Mouse (Mus musculus) heart, embryonic 13.5 days (tissue): ENCODE measurements around the gene Zfp715. TPM values are rescaled to one million over a fixed set of nuclear protein-coding genes. Genes with fewer than 3 reads are reported as not detected.
"Not testable (repeated sequence)": the region's sequence is repeated elsewhere in the genome, so short reads cannot be mapped to it uniquely, and the experiment has no call there.

Experiments
- ATAC-seq: fragments of 200-750 bp; cut with Nextera tagmentation; 2 replicates; pipeline ENCODE4 v1.8.0; 2017; ENCODE audit warnings: moderate TSS enrichment; ENCODE audit not compliant: insufficient number of reproducible peaks, low FRiP score, low TSS enrichment; ENCODE audit errors: extremely low read depth
- H3K27ac ChIP-seq: fragments of 300-500 bp; sonication (generic); replicated peaks from 2 replicates; pipeline ENCODE4 v1.5.1; 2015; ENCODE audit warnings: moderate library complexity, mild to moderate bottlenecking, inconsistent platforms
- H3K27me3 ChIP-seq: fragments of 300-500 bp; sonication (generic); replicated peaks from 2 replicates; pipeline ENCODE4 v1.6.1; 2015; ENCODE audit warnings: mild to moderate bottlenecking, inconsistent platforms
- H3K36me3 ChIP-seq: fragments of 300-500 bp; sonication (generic); 2 replicates; pipeline ENCODE4 v1.6.1; 2015; ENCODE audit warnings: mild to moderate bottlenecking, inconsistent platforms
- H3K4me1 ChIP-seq: fragments of 300-500 bp; sonication (generic); 2 replicates; pipeline ENCODE4 v1.6.1; 2015; ENCODE audit warnings: inconsistent platforms
- H3K4me2 ChIP-seq: fragments of 300-500 bp; sonication (generic); 2 replicates; pipeline ENCODE4 v1.6.1; 2015; ENCODE audit warnings: inconsistent platforms, mild to moderate bottlenecking, moderate library complexity
- H3K4me3 ChIP-seq: fragments of 300-500 bp; sonication (generic); 2 replicates; pipeline ENCODE4 v1.5.1; 2015; ENCODE audit warnings: moderate library complexity, mild to moderate bottlenecking, inconsistent platforms
- H3K9ac ChIP-seq: fragments of 300-500 bp; sonication (generic); 2 replicates; pipeline ENCODE4 v1.6.1; 2015; ENCODE audit warnings: inconsistent platforms, mild to moderate bottlenecking, moderate library complexity
- H3K9me3 ChIP-seq: fragments of 300-500 bp; sonication (generic); 2 replicates; pipeline ENCODE4 v1.6.1; 2016; ENCODE audit warnings: inconsistent platforms
- WGBS: fragments of 180-500 bp; shearing (Covaris S2); methylation state at CpG from one replicate; pipeline ENCODE4 v1.1.7; 2015; ENCODE audit warnings: mixed read lengths; 5-methylcytosine and 5-hydroxymethylcytosine counted together
- polyA plus RNA-seq: library from polyadenylated mRNA; unstranded; fragments of >200 nt; fragmentation: Nextera tagmentation; extraction: Ambion mirVana; gene quantifications from 2 replicates; pipeline ENCODE4 v1.2.1, GENCODE M21; 2015

The Zfp715 gene
- polyA plus RNA-seq, 1 experiment from 2014 or later: 8.8 TPM

DNA sequence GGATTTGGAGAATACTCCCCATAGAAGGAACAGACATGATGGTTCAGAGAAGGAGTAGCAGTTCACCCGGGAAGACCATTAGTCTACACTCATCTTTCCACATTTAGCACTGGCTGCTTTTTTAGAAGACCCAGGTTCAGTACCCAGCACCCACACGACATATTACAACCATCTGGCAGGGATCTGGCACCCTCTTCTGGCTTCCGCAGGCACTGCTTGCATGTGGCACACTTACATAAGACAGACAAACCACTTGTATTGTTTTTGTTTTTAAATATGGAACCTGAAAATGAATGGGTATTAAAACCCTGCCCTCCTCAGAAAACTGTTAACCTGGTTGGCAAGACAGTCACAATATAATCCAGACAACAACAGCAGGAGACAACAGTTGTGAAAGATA is 21.6 kb downstream of the Zfp715 start:
- 79% methylated on average over 3 of the region's 3 CpGs for WGBS
- peaks cover 24% of the 10 kb centered on the region for H3K36me3 ChIP-seq
- no peak overlapping the region for H3K4me2 ChIP-seq
- no peaks in the 10 kb centered on the region for H3K9me3 ChIP-seq
- H3K27me3 ChIP-seq: no peaks in the 10 kb centered on the region
- H3K27ac ChIP-seq: no peak overlapping the region
- H3K4me3 ChIP-seq: no peak overlapping the region
- ATAC-seq: no peak
- no peak overlapping the region for H3K9ac ChIP-seq
- no peaks in the 10 kb centered on the region for H3K4me1 ChIP-seq

GRCm38 (mm10) chr7:43282859-43283595 is 30.1 kb downstream of the Zfp715 start:
- Histone ChIP-seq H3K4me1 (0 out of 2 replicates have a peak, but pooled peaks cover 3% of the 10 kb centered on the region), H3K4me2 (peak overlapping the region; percentile 72), H3K9ac (peak overlapping the region; percentile 73), H3K9me3 (no peaks in the 10 kb centered on the region), H3K27ac (no peak overlapping the region), H3K27me3 (no peaks in the 10 kb centered on the region), H3K36me3 (no peaks in the 10 kb centered on the region), H3K4me3 (peak overlapping the region; percentile 48)
- WGBS: 8% methylated on average over 18 of the region's 18 CpGs
- ATAC-seq: no peak

DNA sequence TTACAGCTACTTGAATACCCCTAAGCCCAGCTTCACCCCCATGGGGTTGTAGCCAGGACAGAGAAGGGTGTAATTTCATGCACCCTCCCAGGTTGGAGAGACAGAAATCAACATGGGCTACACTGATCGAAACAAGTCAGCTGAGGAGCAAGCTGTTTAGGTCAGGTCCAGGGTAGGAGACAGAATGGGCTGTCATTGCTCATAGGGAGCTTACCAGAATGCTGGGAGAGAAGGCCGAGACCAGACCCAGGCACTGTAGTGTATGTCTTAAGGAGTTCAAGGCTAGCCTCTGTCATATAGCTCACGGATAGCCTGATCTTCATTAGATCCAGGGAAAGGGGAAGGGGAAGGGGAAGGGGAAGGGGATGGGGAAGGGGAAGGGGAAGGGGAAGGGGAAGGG is 30.6 kb downstream of the Zfp715 start:
- 0 out of 2 replicates have a peak, but pooled peaks cover 3% of the 10 kb centered on the region for H3K4me1 ChIP-seq

GRCm38 (mm10) chr7:43277401-43277800 is 35.7 kb downstream of the Zfp715 start:
- 37% methylated on average over 5 of the region's 5 CpGs for WGBS

More for the DNA sequence above, 30.6 kb downstream of the Zfp715 start:
- ATAC-seq: no peak
- Histone ChIP-seq H3K27me3 (no peaks in the 10 kb centered on the region), H3K9ac (no peak overlapping the region), H3K4me3 (no peak overlapping the region), H3K27ac (no peak overlapping the region), H3K4me2 (no peak overlapping the region), H3K36me3 (no peaks in the 10 kb centered on the region), H3K9me3 (no peaks in the 10 kb centered on the region)
- WGBS: 75% methylated on average over 2 of the region's 3 CpGs

GRCm38 (mm10) chr7:43276178-43276577 is 36.9 kb downstream of the Zfp715 start:
- H3K9me3 ChIP-seq: peaks cover 10% of the 10 kb centered on the region; the same call in 1 of the 2 replicates
- H3K4me2 ChIP-seq, ATAC-seq, H3K36me3 ChIP-seq, H3K4me3 ChIP-seq, H3K4me1 ChIP-seq, H3K27ac ChIP-seq, H3K27me3 ChIP-seq, H3K9ac ChIP-seq: not testable (repeated sequence)
- WGBS: 50% methylated on average over 7 of the region's 7 CpGs

More at GRCm38 (mm10) chr7:43277401-43277800, 35.7 kb downstream of the Zfp715 start:
- no peaks in the 10 kb centered on the region for H3K27me3 ChIP-seq
- ATAC-seq: no peak
- no peak overlapping the region for H3K9ac ChIP-seq
- H3K27ac ChIP-seq: no peak overlapping the region
- no peak overlapping the region for H3K4me2 ChIP-seq
- no peaks in the 10 kb centered on the region for H3K36me3 ChIP-seq
- 0 out of 2 replicates have a peak, but pooled peaks cover 1% of the 10 kb centered on the region for H3K9me3 ChIP-seq
- no peaks in the 10 kb centered on the region for H3K4me1 ChIP-seq
- no peak overlapping the region for H3K4me3 ChIP-seq

DNA sequence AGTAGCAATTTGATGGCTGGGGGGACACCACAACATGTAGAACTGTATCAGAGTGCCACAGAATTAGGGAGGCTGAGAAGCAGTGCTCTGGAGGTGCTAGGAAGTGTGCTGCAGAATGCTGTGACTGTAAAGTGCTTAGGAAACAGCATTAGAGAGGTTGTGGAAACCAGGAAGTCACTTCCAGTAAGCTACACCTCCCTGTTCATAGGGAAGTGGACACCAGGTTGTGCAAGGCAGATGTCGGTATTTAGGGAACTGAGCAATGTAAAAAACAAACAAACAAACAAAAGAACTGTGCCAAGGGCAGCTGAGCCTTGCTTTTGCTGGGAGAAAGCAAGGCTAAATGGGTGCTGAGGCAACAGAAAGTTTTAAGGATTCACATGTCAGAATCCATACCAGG is 39.6 kb downstream of the Zfp715 start:
- H3K9ac ChIP-seq: no peak overlapping the region
- H3K36me3 ChIP-seq: no peaks in the 10 kb centered on the region
- H3K4me1 ChIP-seq: no peaks in the 10 kb centered on the region
- no peak overlapping the region for H3K4me3 ChIP-seq
- H3K27me3 ChIP-seq: no peaks in the 10 kb centered on the region
- 72% methylated on average over 1 of the region's 1 CpGs for WGBS
- no peak overlapping the region for H3K4me2 ChIP-seq
- H3K27ac ChIP-seq: no peak overlapping the region
- no peak for ATAC-seq
- peaks cover 16% of the 10 kb centered on the region; the same call in 1 of the 2 replicates for H3K9me3 ChIP-seq

- not testable (repeated sequence) for ATAC-seq
- WGBS: 82% methylated on average over 13 of the region's 13 CpGs
- peaks cover 52% of the 10 kb centered on the region for H3K9me3 ChIP-seq
Observed at GRCm38 (mm10) chr7:43267359-43267758, 45.7 kb downstream of the Zfp715 start.

GRCm38 (mm10) chr7:43253540-43253939 is 59.6 kb downstream of the Zfp715 start:
- 65% methylated on average over 7 of the region's 7 CpGs for WGBS
- no peak overlapping the region for H3K9ac ChIP-seq

More at GRCm38 (mm10) chr7:43267359-43267758, 45.7 kb downstream of the Zfp715 start:
- not testable (repeated sequence) for H3K36me3 ChIP-seq, H3K4me1 ChIP-seq, H3K4me2 ChIP-seq, H3K27me3 ChIP-seq, H3K27ac ChIP-seq, H3K4me3 ChIP-seq, H3K9ac ChIP-seq

GRCm38 (mm10) chr7:43250718-43251117 is 62.4 kb downstream of the Zfp715 start:
- H3K27ac ChIP-seq, H3K27me3 ChIP-seq, H3K4me3 ChIP-seq, H3K4me2 ChIP-seq, H3K9me3 ChIP-seq, H3K36me3 ChIP-seq, H3K4me1 ChIP-seq, H3K9ac ChIP-seq, ATAC-seq: not testable (repeated sequence)
- WGBS: 56% methylated on average over 1 of the region's 1 CpGs

More at GRCm38 (mm10) chr7:43253540-43253939, 59.6 kb downstream of the Zfp715 start:
- no peaks in the 10 kb centered on the region for H3K27me3 ChIP-seq
- ATAC-seq: no peak
- no peak overlapping the region for H3K27ac ChIP-seq
- 0 out of 2 replicates have a peak, but pooled peaks cover 6% of the 10 kb centered on the region for H3K9me3 ChIP-seq
- no peaks in the 10 kb centered on the region for H3K4me1 ChIP-seq
- H3K4me3 ChIP-seq: no peak overlapping the region
- no peak overlapping the region for H3K4me2 ChIP-seq
- no peaks in the 10 kb centered on the region for H3K36me3 ChIP-seq

Other genes starting within 250 kb of the Zfp715 start
- gene Zfp936, start 199.1 kb downstream of the Zfp715 start, polyA plus RNA-seq: not detected in 2 replicates
- 0.17 TPM in 1 of 2 replicates, not detected in the other for gene Siglecf, start 38.0 kb upstream of the Zfp715 start, polyA plus RNA-seq
- 0.08 and 0.19 TPM in 2 replicates for gene Siglecg, start 94.9 kb upstream of the Zfp715 start, polyA plus RNA-seq
- gene Lim2, start 114.4 kb upstream of the Zfp715 start, polyA plus RNA-seq: 0.34 TPM in 1 of 2 replicates, not detected in the other
- gene Nkg7, start 123.8 kb upstream of the Zfp715 start, polyA plus RNA-seq: 0.85 and 1.4 TPM in 2 replicates
- not detected in 2 replicates for gene Cldnd2, start 127.5 kb upstream of the Zfp715 start, polyA plus RNA-seq
- 513 and 605 TPM in 2 replicates for gene Etfb, start 130.8 kb upstream of the Zfp715 start, polyA plus RNA-seq
- gene Gm45233, start 130.8 kb upstream of the Zfp715 start, polyA plus RNA-seq: 0.32 and 0.33 TPM in 2 replicates
- 2.2 and 2.8 TPM in 2 replicates for gene Vsig10l, start 149.9 kb upstream of the Zfp715 start, polyA plus RNA-seq
- 0.09 and 0.12 TPM in 2 replicates for gene Iglon5, start 176.8 kb upstream of the Zfp715 start, polyA plus RNA-seq
- not detected in 2 replicates for gene 4931406B18Rik, start 192.6 kb upstream of the Zfp715 start, polyA plus RNA-seq
- 0.68 and 1.1 TPM in 2 replicates for gene Cd33, start 231.1 kb upstream of the Zfp715 start, polyA plus RNA-seq
- 1.2 and 1.3 TPM in 2 replicates for gene Zfp658, start 249.0 kb upstream of the Zfp715 start, polyA plus RNA-seq